Mouse (Mus musculus): ENCODE measurements around the gene Grip2. TPM values are rescaled to one million over a fixed set of nuclear protein-coding genes. Genes with fewer than 3 reads are reported as not detected.

Gene Grip2
- total RNA-seq, 2 experiments from 2014 or later, result 7.9 to 9.6 TPM

DNA sequence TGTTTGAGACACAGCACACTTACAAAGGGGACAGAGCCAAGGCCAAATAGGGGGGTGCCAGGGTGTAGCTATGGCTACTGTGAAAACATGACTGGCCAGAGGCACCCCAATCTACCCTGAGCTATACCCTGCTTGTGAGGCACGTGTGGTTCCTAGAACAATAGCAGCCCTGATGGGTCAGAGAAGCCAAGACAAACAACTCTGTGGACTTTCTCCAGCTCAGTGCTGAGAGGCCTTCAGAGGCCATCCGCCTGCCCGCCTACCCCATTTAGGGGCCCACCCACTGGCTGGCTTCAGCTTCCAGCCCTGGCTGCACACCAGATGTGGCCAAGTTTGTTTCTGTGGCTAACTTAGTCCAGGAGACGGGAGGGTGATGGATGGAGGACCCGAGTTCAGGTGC, 90.6 kb downstream of the Grip2 start:
- DNase-seq (ENCODE audit: low spot score in 2 of 2), result no peak

DNA sequence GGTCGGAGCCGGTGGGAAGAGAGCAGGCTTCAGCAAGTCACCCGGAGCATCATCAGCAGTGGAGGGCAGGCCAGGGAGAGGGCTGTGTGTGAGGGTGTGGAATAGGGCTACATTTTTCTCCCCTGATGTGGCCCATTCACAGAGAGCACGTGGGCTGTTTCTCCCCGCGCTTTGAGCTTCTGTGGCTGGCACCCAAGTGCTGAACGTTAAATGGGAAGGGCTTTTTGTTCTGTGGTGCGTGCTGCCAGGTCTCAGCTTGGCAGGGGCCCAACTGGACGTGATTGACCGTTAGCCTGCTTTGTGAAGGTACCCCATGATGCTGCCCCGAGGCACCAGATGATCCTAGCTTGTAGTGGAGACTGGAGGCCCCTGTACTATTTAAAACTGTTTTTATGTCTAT, 94.9 kb downstream of the Grip2 start:
- DNase-seq (ENCODE audit: low spot score in 2 of 2), result peak; percentile 38 to 71

DNA sequence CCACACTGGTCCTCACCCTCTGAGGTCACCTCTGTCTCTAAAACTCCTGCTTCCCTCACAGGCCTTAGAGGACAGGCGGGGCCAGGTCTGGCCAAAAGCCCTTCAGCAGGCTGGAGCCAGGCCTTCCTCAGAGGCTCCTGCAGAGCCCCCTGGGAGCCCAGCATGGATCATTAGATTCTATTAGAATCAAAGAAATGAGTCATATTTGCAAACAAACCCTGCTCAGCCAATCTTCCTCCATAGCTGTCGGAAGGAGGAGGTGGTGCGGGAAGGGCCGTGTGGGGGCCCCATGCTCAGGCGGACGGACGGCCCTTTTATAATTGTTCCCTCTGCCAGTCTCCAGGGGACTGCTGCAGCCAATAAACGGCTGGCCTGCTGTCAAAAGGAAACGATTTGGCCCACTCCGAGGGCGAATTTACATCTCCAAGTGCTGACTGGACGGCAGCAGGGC, 97.3 kb downstream of the Grip2 start:
- DNase-seq (ENCODE audit: low spot score in 2 of 2), result peak; percentile 64 to 74

DNA sequence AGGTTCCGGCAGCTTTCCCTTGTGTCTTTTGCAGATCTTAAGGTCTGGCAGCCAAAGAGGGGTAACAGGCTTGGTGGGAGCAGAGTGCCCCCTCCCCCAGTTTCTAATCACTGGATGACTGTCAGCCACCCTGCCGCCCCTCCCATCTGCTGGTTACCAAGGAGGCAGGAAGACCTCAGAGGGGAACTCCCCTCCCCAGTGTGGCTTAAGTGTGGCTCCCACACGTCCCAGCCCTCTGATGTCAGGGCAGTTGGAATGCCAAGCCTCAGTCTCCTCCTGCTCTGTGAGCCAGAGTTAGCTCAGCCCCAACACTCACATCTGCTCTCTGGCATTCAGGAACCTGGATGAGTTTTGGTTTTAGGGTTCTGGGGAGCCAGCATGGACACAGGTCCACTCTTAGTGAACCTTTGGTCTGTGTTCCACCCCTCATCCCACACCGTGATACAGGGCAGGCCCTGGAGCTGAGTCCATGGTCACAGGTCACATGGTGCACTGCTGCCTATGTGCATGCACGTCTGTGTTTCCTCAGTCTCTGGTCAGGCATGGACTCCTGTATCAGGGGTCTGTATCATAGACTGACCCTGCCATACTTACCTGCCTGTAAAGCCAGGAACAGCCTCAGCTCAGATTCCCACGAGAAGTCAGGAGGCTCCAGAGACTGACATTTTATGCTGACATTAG, 98.0 kb downstream of the Grip2 start:
- DNase-seq (ENCODE audit: low spot score in 2 of 2), result no peak

DNA sequence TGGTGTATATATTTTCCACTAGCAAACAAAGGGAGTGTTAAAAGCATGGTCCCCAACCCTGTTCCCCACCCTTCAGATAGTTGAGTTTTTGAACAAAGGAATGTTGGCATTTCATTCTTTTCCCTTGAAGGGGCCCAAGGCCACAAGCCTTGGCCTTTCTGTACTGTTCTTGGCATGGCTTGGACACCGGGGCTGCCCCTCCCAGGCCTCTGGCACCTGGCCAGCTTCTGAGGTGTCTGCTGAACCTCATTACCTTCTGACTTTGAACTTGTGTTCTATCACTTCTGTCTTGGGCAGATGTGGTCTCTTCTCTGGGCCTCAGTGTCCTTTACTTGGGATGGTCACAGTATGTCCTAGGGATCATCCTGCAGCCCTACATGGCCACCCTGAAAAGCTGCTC, 99.7 kb downstream of the Grip2 start:
- no peak for DNase-seq (ENCODE audit: low spot score in 2 of 2)

DNA sequence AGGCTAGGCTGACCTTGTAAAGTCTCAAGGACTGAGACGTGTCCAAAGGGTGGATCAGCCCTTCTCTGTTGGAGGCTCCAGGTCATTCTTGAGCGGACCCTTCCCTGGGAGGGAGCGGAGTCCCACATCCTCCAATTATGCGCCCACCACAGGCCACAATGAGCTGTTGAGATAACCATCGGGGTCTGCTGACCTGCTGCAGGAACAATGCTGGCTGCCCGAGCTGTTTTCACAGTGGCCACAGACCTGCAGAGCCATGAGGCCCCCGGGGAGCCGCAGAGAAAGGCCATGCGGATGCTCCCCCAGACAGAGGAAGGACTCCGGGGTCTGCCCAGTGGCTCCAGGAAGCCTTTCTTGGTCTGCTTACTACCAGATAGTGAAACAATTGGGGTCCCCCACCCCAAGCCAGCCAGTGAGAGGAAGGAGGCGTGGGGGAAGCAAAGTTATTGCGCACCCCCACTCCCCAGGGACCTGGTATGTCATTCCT, 105.8 kb downstream of the Grip2 start:
- no peak for DNase-seq (ENCODE audit: low spot score in 2 of 2)

DNA sequence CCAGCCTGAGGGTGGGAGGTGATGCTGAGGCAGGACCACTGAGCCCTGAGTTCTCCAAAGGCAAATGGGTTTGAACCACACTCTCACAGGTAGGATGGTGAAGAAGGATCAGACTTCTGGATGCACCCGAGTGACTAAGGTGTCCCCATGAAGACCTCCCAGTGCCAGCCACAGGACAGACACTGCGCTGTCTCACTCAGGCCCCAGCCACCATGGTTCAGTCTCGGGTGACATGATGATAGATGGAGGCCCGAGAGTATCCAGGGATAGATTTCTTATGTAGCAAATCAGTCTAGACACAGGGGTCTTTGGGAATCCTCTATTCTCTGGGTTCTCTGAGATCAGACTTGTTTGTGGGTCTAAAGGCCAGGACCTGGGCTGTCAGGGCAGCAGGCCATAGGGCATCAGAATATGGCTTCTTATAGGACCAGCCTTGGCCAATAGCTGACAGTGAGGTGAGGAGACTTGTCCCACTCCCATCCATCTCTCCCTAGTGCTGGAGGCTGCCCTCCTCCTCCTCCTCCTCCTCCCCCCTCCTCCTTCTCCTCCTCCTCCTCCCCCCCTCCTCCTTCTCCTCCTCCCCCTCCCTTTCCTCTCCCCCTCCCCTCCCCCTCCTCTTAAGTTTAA, 106.3 kb downstream of the Grip2 start:
- DNase-seq (ENCODE audit: low spot score in 2 of 2), result no peak

DNA sequence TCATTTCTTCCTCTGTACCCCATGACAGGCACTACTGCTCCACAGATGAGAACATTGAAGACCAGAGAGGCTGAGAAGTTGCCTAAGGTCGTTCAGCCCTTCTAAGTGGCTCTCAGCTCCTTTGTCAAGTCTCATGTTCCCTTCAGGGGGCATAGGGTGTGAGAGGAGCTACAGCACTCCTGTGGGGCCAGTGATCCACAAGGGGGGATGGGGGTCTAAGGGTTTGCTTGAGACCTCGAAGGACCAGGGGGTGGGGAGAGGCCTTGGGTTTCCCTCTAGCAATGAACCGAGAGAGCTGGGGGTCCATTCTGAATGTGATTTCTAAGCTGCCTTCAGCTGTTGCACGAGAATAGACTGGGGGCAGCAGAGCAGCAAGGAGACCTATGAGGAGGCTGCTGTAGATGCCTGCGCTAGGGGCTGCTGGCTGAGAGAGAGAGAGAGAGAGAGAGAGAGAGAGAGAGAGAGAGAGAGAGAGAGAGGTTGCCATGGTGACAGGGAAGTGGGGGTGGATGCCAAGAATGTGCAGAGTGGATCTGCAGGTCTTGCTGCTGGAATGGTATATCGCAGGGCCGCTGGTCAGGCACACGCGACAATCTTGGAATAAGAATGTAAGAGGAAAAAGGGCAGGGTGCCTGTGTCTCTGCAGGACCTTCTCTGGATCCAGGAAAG, 107.1 kb downstream of the Grip2 start:
- peak; percentile 32 to 60 for DNase-seq (ENCODE audit: low spot score in 2 of 2)

DNA sequence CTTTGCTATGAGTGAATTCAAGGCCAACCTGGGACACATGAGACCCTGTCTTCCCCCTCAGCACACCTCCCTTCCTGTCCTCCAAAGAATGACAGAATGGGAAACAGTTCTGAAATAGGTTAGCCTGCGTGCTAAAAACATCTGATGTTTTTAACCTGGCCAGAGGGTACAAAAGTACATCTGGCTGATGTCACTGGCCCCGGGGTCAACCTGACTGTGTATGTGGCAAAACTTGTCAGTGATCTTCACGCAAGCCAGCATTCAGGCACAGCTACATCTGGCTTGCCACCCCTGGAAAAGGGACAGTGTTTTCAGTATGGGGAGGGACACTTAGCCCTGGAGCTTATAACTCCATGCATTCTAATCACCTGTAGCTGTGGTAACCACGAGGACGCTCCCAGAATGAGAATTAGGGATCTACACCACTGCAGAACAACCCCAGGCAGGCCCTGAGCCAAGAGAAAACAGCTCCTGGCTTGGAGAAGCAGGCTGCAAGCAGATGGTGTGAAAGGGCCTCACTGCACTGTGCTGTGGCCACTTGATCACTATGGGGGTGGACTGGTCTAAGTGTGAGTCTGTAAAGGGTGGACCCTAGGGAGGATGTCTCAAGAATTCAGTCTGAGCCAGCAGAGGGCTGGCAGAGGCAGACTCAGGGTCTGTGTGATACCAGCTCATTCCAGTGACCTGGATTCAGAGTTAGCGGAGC, 107.9 kb downstream of the Grip2 start:
- peak; percentile 62 to 73 for DNase-seq (ENCODE audit: low spot score in 2 of 2)

DNA sequence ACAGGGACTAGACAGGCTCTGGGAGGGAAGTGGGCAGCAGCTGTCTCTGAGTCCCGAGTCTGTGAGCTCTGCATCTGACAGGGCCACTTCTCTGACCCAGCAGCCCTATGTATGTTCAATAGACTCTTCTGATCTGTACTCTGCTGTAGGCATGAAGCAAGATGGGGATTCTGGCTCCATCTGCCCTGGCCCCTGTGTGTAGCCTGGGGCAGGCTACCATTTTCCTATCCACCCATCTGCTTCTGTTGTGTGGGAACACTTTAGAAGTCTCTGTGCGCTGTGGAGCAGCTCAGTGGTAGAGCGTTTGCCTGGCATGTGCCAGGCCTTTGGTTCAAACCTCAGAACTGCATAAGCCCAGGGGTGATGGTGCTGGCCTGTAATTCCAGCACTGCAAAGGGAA, 108.4 kb downstream of the Grip2 start:
- no peak for DNase-seq (ENCODE audit: low spot score in 2 of 2)

DNA sequence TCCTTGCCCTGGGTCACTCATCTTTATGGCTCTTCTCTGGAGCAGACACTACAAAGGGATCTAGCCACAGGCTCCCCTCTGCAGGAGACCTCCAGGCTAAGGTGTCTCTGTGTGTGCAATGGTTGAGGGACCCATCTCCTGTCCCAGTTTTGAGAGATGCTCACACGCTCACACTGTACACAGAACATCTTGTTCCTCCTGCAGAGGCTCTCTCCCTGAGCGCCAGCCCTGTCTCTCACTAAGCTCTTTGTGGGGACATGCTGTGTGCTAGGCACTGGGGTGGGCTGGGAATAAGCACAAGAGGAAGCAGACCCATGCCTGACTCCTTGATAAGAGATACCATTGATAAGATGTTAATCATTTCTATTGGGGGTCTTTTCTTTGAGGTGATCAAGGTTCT, 109.0 kb downstream of the Grip2 start:
- DNase-seq (ENCODE audit: low spot score in 2 of 2), result no peak

DNA sequence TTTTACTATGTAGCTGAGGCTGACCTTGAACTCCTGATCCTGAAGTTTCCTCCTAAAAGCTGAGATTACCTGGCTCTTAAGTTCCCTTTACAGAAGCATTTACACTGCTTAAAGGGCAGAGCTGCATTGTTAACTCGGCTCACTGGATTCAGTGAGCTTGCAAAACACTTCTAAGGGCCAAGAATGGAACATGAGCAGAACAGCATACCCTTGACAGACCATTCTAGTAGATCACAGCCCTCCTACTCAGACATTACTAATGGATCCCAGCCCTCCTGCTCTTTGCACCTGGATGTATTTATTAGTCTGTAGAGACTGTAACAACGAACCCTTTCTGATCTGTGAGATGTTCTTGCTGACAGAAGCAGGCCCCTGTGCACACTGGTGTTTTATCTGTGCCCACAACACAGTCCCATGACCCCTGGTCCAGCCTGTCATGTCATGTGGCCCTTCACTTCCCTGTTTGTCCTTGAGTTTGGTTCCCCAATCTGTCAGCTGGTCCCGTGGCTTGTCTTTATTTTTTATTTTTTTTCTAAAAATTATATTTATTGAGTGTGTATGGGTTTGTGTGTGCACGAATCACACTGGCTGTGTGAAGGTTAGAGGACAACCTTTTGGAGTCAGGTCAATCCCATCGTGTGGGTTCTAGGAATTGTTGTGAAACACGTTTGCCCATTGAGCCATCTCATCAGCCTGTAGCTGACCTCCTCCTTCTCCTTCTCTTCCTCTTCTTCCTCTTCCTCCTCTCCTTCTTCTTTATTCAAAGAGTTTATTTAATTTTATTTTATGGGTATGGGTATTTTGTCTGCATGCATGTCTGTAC, 110.9 kb downstream of the Grip2 start:
- DNase-seq (ENCODE audit: low spot score in 2 of 2), result no peak

DNA sequence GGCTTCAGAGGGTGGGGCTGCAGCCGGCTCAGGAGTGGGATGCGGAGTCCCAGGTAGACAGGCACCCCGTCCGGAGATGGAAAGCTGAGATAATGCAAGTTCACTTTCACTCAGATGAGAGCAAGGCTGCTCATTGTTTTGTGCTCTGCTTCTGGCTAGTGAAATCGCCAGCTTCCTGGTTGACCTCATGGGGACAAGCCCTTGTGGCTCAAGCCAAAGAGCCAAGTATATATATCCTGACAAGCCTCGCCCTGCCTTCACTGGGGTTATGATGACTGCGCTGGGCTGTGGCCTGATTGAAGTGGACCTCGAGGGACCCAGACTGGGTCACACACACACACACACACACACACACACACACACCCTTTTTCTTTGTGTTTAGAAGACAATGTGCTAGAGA, 112.0 kb downstream of the Grip2 start:
- no peak for DNase-seq (ENCODE audit: low spot score in 2 of 2)

DNA sequence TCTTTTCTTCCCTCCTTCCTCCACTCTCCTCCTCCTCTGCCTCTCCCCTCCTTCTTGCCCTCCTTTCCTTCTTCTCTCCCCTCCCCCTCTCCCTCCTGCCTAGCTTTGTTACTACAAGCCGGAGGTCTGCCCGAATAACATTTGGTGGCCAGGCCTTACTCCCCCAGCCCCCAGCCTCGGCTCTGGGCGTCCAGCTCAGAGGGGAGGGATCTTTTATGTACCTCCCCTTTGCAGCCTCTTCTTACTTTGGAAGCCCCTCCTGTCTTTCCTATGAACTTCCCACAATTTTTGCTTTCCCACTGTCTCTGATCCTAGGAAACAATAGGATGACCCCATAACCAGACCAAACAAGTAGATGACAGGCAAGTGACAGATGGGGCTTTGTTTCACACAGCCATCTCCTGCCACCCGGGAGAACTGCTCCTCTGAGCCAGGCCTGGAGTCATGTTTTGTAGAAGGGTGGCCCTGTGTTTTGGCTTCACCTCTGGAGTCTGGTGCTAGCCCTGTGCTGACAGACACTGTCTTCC, 113.6 kb downstream of the Grip2 start:
- no peak for DNase-seq (ENCODE audit: low spot score in 2 of 2)

DNA sequence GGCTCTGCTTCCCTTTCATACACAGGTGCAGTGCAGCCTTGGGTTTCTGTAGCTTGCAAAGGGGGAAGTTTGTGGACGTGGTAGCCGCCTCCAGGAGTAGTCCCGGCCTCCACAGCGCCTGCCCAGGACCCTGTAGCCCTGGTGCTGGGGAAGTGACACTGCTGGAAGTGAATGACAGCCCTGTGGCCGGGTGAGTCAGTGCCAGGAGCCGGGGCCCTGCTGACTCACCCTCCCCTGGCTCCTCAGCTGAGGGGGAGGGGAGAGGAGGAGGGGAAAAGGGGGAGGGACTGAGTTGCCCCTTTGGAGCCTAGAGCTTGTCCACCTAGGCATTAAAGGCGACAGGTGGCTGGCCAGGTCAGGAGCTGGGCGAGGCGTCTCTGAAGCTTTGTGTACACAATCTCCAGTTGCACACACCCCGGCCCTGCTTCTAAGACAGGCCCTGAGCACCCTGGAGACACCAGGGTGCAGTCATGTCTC, 114.2 kb downstream of the Grip2 start:
- DNase-seq (ENCODE audit: low spot score in 2 of 2), result no peak

DNA sequence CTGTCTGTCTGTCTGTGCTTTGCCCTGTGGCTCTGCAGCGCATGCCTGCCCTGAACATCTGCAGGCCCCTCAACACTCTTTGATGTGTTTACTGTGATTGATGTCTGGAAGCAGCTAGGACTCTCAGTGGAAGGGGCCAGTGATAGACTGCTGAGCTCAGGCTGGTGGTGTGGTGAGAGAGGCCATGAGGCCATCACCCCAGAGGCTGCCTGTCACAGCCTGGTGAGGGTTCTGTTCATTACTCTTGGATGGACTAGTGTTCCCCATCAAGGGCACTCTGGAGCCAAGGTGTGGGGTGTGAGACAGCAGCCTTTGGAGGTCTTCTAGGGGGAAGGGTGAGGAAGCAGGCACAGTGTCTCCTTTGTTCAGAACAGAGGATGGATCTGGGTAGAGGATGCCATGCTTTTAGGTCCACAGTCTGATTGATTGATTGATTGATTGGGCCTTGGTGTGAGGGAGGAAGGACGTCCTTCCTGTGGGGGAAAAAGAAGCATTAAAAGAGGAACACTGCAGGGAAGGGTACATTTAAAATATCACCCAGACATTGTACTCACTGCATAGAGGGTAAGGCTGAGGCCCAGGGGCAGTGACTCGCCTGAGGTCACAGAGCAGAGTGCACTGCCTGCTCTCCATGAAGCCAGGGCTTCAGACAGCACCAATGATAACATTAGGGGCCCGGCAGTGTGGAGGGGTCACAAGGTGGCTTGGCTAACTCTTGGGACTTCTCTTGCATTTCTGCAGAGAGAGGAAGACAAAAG, 114.8 kb downstream of the Grip2 start:
- no peak for DNase-seq (ENCODE audit: low spot score in 2 of 2)

Measured in layer of hippocampus, postnatal 14 days (tissue).